Mouse (Mus musculus): ENCODE data around the gene Kif3b. TPM values are rescaled to one million over a fixed set of nuclear protein-coding genes. Genes with fewer than 3 reads are reported as not detected.

Kif3b gene
- polyA plus RNA-seq, 1 experiment from 2014 or later = 12.5 TPM

DNA sequence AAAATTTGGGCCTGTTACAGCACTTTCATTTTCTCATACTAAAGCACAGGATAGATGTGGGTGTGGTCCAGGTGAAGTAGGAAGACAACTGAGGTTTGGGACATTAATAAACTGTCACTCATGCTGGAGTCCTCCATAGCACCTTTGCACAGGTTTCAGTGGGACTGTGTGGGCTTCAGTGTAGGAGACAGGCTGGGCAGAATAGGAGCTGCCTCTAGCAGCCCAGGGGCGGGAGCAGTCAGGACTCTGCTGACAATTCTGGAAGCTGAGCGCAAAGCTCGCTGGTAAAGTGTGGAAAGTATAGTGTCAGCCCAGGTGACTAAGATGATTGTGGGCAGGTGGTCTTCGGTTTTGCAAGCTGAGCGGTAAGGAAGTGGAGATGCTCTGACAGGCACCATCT, 9.9 kb downstream of the Kif3b start:
- no peak for ATAC-seq (ENCODE audit: low FRiP score, low read depth)
- 96% methylated on average over 5 of the region's 5 CpGs for WGBS
- H3K4me2 ChIP-seq (replicated peaks) = no peak overlapping the region
- H3K27me3 ChIP-seq = no peaks in the 10 kb centered on the region
- H3K9ac ChIP-seq (replicated peaks) = no peak overlapping the region
- H3K4me3 ChIP-seq = no peak overlapping the region
- no peak overlapping the region for H3K27ac ChIP-seq (replicated peaks)
- H3K9me3 ChIP-seq = no peaks in the 10 kb centered on the region
- H3K4me1 ChIP-seq = 0 out of 2 replicates have a peak, but pooled peaks cover 3% of the 10 kb centered on the region
- no peaks in the 10 kb centered on the region for H3K36me3 ChIP-seq

DNA sequence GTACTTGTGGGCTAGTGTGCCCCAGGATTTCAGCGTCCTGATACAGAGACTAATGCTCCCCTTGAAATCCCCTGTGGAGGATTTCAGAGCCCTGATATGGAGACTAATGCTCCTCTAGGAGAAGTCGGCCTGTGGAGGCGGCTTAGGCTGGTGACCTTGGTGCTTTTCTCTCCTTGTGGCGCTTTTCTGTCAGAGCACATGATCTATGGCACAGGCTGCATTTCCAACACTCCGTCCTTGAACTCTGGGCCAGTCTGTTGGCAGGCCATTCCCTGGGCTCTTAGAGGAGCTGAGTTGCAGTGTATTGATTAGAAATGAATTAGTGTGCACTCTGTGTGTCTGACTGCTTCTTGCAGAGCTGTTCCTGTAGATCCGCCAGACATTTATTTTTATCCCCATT, 14.0 kb downstream of the Kif3b start:
- H3K4me2 ChIP-seq (replicated peaks) = no peak overlapping the region
- no peak for ATAC-seq (ENCODE audit: low FRiP score, low read depth)
- no peak overlapping the region for H3K4me3 ChIP-seq
- H3K9ac ChIP-seq (replicated peaks) = no peak overlapping the region
- no peak overlapping the region for H3K27ac ChIP-seq (replicated peaks)
- 80% methylated on average over 6 of the region's 6 CpGs for WGBS
- no peaks in the 10 kb centered on the region for H3K27me3 ChIP-seq
- H3K9me3 ChIP-seq = no peaks in the 10 kb centered on the region
- H3K36me3 ChIP-seq = no peaks in the 10 kb centered on the region
- 0 out of 2 replicates have a peak, but pooled peaks cover 3% of the 10 kb centered on the region for H3K4me1 ChIP-seq

DNA sequence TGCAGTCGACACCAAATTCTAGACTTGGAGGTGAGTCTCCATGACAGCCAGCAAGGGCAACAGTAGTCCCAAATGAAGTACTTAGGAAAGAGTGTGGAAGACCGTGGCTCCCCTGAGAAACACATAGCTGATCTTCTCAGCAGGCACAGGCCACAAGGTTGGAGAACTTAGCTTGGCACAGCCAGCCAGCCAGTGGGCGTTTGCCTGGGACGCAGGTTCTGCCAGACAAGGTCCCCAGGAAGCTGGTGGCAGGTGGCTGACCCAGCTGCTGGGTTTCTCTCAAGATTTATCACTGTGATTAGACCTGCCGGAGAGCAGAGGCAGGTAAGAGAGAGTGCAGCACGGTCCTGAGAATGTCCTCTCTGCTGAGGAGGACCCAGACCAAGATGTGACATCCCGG, 17.4 kb downstream of the Kif3b start:
- Histone ChIP-seq H3K4me3 (no peak overlapping the region), H3K4me2 (replicated peaks) (no peak overlapping the region), H3K9me3 (no peaks in the 10 kb centered on the region), H3K27me3 (no peaks in the 10 kb centered on the region), H3K9ac (replicated peaks) (no peak overlapping the region), H3K4me1 (0 out of 2 replicates have a peak, but pooled peaks cover 3% of the 10 kb centered on the region), H3K36me3 (0 out of 2 replicates have a peak, but pooled peaks cover 3% of the 10 kb centered on the region), H3K27ac (replicated peaks) (no peak overlapping the region)
- no peak for ATAC-seq (ENCODE audit: low FRiP score, low read depth)
- WGBS = 86% methylated on average over 7 of the region's 7 CpGs

GRCm38 (mm10) chr2:153309106-153309505, 17.9 kb downstream of the Kif3b start:
- ATAC-seq (ENCODE audit: low FRiP score, low read depth) = no peak
- Histone ChIP-seq H3K4me1 (0 out of 2 replicates have a peak, but pooled peaks cover 3% of the 10 kb centered on the region), H3K9me3 (no peaks in the 10 kb centered on the region), H3K4me3 (no peak overlapping the region), H3K9ac (replicated peaks) (no peak overlapping the region), H3K4me2 (replicated peaks) (no peak overlapping the region), H3K36me3 (0 out of 2 replicates have a peak, but pooled peaks cover 3% of the 10 kb centered on the region), H3K27me3 (no peaks in the 10 kb centered on the region), H3K27ac (replicated peaks) (no peak overlapping the region)
- WGBS = 79% methylated on average over 8 of the region's 8 CpGs

DNA sequence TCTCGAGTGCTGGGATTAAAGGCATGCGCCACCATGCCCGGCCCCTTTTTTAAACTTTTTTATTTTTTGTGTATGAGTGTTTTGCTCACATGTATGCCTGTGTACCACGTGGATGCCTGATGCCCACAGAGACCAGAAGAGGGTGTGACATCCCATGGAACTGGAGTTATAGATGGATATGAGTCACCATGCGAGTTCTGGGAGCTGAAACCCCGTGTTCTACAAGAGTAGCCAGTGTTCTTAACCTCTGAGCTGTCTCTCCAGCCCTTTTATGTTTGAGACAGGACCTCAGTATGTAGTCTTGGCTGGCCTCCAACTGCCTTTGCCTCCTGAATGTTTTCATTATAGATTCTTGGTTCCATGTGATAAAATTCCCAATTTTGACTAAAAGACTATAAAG, 19.0 kb downstream of the Kif3b start:
- WGBS = 79% methylated on average over 6 of the region's 6 CpGs
- no peaks in the 10 kb centered on the region for H3K9me3 ChIP-seq
- no peak for ATAC-seq (ENCODE audit: low FRiP score, low read depth)

DNA sequence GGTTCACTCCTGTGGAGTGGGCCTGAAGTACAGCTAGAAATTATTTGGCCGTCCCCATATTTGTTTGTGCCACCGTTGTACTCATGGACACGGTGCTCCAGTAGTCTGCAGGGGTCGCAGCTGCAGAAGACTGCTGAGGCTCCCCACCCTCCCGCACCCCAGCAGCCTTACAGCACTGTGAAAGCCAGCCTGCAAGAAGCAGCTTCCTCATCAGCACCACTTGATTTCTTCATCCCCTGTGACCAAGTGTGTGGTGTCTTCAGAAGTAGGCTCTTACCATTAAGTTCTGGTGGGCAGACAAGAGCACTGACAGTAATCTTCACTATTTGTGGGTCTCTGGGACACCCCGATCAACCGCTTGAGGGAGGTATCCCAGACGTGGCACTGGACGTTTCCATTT, 21.7 kb downstream of the Kif3b start:
- ATAC-seq (ENCODE audit: low FRiP score, low read depth) = no peak
- no peak overlapping the region for H3K4me2 ChIP-seq (replicated peaks)

More for the DNA sequence above, 19.0 kb downstream of the Kif3b start:
- no peak overlapping the region for H3K4me2 ChIP-seq (replicated peaks)
- H3K27me3 ChIP-seq = no peaks in the 10 kb centered on the region
- no peak overlapping the region for H3K27ac ChIP-seq (replicated peaks)
- H3K4me3 ChIP-seq = no peak overlapping the region
- 0 out of 2 replicates have a peak, but pooled peaks cover 3% of the 10 kb centered on the region for H3K36me3 ChIP-seq
- no peak overlapping the region for H3K9ac ChIP-seq (replicated peaks)
- 0 out of 2 replicates have a peak, but pooled peaks cover 2% of the 10 kb centered on the region for H3K4me1 ChIP-seq

GRCm38 (mm10) chr2:153318408-153318807, 27.2 kb downstream of the Kif3b start:
- no peak overlapping the region for H3K9ac ChIP-seq (replicated peaks)
- 95% methylated on average over 4 of the region's 4 CpGs for WGBS
- no peak overlapping the region for H3K4me2 ChIP-seq (replicated peaks)
- no peak for ATAC-seq (ENCODE audit: low FRiP score, low read depth)
- no peaks in the 10 kb centered on the region for H3K9me3 ChIP-seq
- no peak overlapping the region for H3K27ac ChIP-seq (replicated peaks)
- peaks cover 54% of the 10 kb centered on the region for H3K36me3 ChIP-seq
- H3K4me1 ChIP-seq = no peaks in the 10 kb centered on the region
- H3K4me3 ChIP-seq = no peak overlapping the region
- H3K27me3 ChIP-seq = no peaks in the 10 kb centered on the region

More for the DNA sequence above, 21.7 kb downstream of the Kif3b start:
- H3K9ac ChIP-seq (replicated peaks) = no peak overlapping the region
- no peaks in the 10 kb centered on the region for H3K27me3 ChIP-seq
- no peaks in the 10 kb centered on the region for H3K9me3 ChIP-seq
- peaks cover 23% of the 10 kb centered on the region for H3K36me3 ChIP-seq
- no peaks in the 10 kb centered on the region for H3K4me1 ChIP-seq
- H3K27ac ChIP-seq (replicated peaks) = no peak overlapping the region
- H3K4me3 ChIP-seq = no peak overlapping the region
- 87% methylated on average over 9 of the region's 9 CpGs for WGBS

- Histone ChIP-seq H3K27me3 (no peaks in the 10 kb centered on the region), H3K36me3 (peaks cover 61% of the 10 kb centered on the region), H3K9ac (replicated peaks) (no peak overlapping the region), H3K4me1 (no peaks in the 10 kb centered on the region), H3K9me3 (no peaks in the 10 kb centered on the region), H3K27ac (replicated peaks) (no peak overlapping the region), H3K4me3 (no peak overlapping the region), H3K4me2 (replicated peaks) (no peak overlapping the region)
- ATAC-seq (ENCODE audit: low FRiP score, low read depth) = no peak
- WGBS = 84% methylated on average over 8 of the region's 8 CpGs
Observed at GRCm38 (mm10) chr2:153319036-153319643, 27.9 kb downstream of the Kif3b start.

DNA sequence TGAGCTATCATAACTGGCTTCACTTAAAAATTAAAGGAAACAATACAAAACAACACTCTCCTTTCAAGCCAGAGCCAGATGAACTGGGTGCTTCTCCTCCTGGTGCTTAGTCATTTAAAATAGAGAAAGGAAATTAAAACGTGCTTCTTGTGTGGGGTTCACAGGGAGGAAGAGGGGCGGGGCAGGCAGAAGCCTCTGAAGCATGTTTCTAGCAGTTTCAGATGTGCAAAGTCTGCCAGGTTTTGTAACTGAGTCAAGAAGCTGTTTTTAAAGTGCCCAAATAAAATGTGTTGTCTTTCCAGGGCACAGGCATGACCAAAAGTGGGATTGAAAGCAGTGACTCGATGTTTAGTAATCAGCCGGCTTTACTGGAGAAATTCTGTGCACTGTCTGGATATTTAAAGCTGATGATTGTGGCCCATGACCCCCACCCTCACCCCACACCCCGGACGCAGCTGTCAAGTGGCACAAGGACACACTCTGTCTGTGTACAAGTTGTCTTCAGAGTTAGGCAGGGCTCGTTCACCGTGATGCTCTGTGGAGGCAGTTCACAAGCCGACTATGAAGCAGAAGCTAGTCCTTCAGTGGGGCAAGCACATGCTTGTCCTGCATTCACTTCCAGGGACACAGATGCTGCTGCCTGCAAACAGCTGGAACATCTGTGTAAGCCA, 34.6 kb downstream of the Kif3b start:
- no peak overlapping the region for H3K4me2 ChIP-seq (replicated peaks)
- no peak for ATAC-seq (ENCODE audit: low FRiP score, low read depth)
- no peaks in the 10 kb centered on the region for H3K4me1 ChIP-seq
- 88% methylated on average over 9 of the region's 9 CpGs for WGBS
- no peaks in the 10 kb centered on the region for H3K9me3 ChIP-seq
- no peak overlapping the region for H3K4me3 ChIP-seq
- H3K27ac ChIP-seq (replicated peaks) = no peak overlapping the region
- peaks cover 80% of the 10 kb centered on the region for H3K36me3 ChIP-seq
- no peak overlapping the region for H3K9ac ChIP-seq (replicated peaks)
- no peaks in the 10 kb centered on the region for H3K27me3 ChIP-seq

DNA sequence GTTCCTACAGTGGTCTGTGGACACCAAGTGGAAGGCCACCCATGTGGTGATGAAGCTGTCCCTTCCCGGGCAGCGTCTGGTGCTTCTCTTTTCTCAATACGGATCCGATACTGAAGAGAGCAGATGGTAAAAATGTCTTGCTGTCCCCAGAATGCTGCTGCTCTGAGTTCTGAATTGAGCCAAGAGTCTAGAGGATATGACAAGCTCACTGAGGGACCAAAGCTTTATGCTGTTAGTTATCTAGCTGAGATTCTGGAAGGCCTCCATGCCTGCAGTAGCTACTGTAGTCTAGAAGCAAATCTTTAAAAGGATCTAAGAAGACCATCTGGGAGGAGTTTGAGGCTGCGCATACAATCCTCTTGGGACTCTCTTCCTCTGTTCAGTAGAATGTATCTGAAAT, 41.1 kb downstream of the Kif3b start:
- no peaks in the 10 kb centered on the region for H3K27me3 ChIP-seq
- H3K9ac ChIP-seq (replicated peaks) = no peak overlapping the region
- H3K36me3 ChIP-seq = peaks cover 41% of the 10 kb centered on the region
- H3K4me3 ChIP-seq = no peak overlapping the region
- no peaks in the 10 kb centered on the region for H3K4me1 ChIP-seq
- H3K9me3 ChIP-seq = no peaks in the 10 kb centered on the region
- WGBS = 96% methylated on average over 5 of the region's 5 CpGs
- no peak overlapping the region for H3K27ac ChIP-seq (replicated peaks)
- H3K4me2 ChIP-seq (replicated peaks) = no peak overlapping the region
- no peak for ATAC-seq (ENCODE audit: low FRiP score, low read depth)

- ATAC-seq (ENCODE audit: low FRiP score, low read depth) = no peak
- WGBS = 89% methylated on average over 3 of the region's 3 CpGs
- Histone ChIP-seq H3K9ac (replicated peaks) (no peak overlapping the region), H3K4me1 (no peaks in the 10 kb centered on the region), H3K9me3 (no peaks in the 10 kb centered on the region), H3K4me3 (no peak overlapping the region), H3K36me3 (peaks cover 36% of the 10 kb centered on the region), H3K27me3 (no peaks in the 10 kb centered on the region), H3K4me2 (replicated peaks) (no peak overlapping the region), H3K27ac (replicated peaks) (no peak overlapping the region)
Observed at GRCm38 (mm10) chr2:153332981-153333380, 41.8 kb downstream of the Kif3b start.

DNA sequence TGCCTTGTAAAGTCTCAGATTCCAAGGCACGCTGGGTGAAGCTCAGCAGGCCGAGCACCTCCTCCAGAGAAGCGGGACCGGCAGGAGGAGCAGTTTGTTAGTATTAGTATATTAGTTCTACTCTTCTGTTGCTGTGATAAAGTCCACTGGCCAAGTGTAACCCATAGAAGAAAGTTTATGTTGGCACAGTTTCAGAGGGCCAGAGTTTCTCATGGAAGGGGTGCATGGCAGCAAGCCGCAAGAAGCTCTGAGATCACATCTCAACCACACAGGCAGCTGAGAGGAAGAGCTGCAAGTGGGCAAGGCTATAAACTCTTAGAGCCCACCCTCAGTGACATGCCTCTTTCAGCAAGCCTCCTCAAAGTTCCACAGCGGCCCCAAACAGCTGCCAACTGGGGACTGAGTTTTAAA, 42.6 kb downstream of the Kif3b start:
- Histone ChIP-seq H3K27me3 (no peaks in the 10 kb centered on the region), H3K4me1 (no peaks in the 10 kb centered on the region), H3K9ac (replicated peaks) (no peak overlapping the region), H3K9me3 (no peaks in the 10 kb centered on the region), H3K4me3 (no peak overlapping the region), H3K27ac (replicated peaks) (no peak overlapping the region), H3K4me2 (replicated peaks) (no peak overlapping the region), H3K36me3 (peaks cover 36% of the 10 kb centered on the region)
- WGBS = 88% methylated on average over 6 of the region's 6 CpGs
- ATAC-seq (ENCODE audit: low FRiP score, low read depth) = no peak
